Mouse (Mus musculus) heart, embryonic 15.5 days (tissue): ENCODE measurements around the gene Stat1. TPM values are rescaled to one million over a fixed set of nuclear protein-coding genes. Genes with fewer than 3 reads are reported as not detected.
A peak's percentile ranks its signal among the peaks of the same experiment; 100 is the strongest.

Experiments used
- ATAC-seq: fragments of 200-750 bp; cut with Nextera tagmentation; replicated peaks from 2 replicates; pipeline ENCODE4 v1.8.0; 2017; ENCODE audit warnings: low read depth, moderate TSS enrichment; ENCODE audit not compliant: insufficient number of reproducible peaks, insufficient read depth, low FRiP score
- H3K27ac ChIP-seq: fragments of 300-500 bp; sonication (generic); 2 replicates; pipeline ENCODE4 v1.5.1; 2015; ENCODE audit warnings: mild to moderate bottlenecking, inconsistent platforms
- H3K27me3 ChIP-seq: fragments of 300-500 bp; sonication (generic); 2 replicates; pipeline ENCODE4 v1.6.1; 2015; ENCODE audit warnings: inconsistent platforms
- H3K36me3 ChIP-seq: fragments of 300-500 bp; sonication (generic); 2 replicates; pipeline ENCODE4 v1.6.1; 2015; ENCODE audit warnings: mild to moderate bottlenecking, inconsistent platforms
- H3K4me1 ChIP-seq: fragments of 300-500 bp; sonication (generic); replicated peaks from 2 replicates; pipeline ENCODE4 v1.6.1; 2015; ENCODE audit warnings: inconsistent platforms
- H3K4me2 ChIP-seq: fragments of 300-500 bp; sonication (generic); 2 replicates; pipeline ENCODE4 v1.6.1; 2015; ENCODE audit warnings: inconsistent platforms, mild to moderate bottlenecking, moderate library complexity
- H3K4me3 ChIP-seq: fragments of 300-500 bp; sonication (generic); 2 replicates; pipeline ENCODE4 v1.5.1; 2015; ENCODE audit warnings: mild to moderate bottlenecking, inconsistent platforms
- H3K9ac ChIP-seq: fragments of 300-500 bp; sonication (generic); 2 replicates; pipeline ENCODE4 v1.6.1; 2015; ENCODE audit warnings: mild to moderate bottlenecking, inconsistent platforms
- H3K9me3 ChIP-seq: fragments of 300-500 bp; sonication (generic); replicated peaks from 2 replicates; pipeline ENCODE4 v1.6.1; 2016; ENCODE audit warnings: inconsistent platforms
- WGBS: fragments of 180-500 bp; shearing (Covaris S2); methylation state at CpG from one replicate; pipeline ENCODE4 v1.1.7; 2015; ENCODE audit warnings: mixed read lengths; 5-methylcytosine and 5-hydroxymethylcytosine counted together
- polyA plus RNA-seq: library from polyadenylated mRNA; unstranded; fragments of >200 nt; fragmentation: Nextera tagmentation; extraction: Ambion mirVana; gene quantifications from 2 replicates; pipeline ENCODE4 v1.2.1, GENCODE M21; 2015

The Stat1 gene
- polyA plus RNA-seq, 1 experiment from 2014 or later = 23.6 TPM

DNA sequence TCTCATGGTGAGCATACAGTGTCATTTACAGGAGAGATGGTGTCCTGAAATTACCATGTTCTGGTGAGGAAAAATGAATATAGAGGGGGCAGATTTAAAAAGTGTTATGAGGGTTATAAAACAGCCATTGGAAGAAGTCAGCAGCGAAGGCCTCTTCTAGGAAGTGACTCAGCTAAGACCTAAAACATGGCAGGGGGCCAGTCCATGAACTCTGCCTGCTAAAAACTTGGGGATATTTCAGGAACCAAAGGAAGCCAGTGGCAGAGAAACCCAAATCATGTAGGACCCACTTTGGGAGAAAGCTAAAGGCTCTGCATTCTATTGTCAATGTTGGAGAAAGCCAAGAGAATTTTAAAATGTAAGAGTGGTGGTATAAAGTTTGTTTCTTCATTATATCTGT, 6.9 kb upstream of the Stat1 start:
- Histone ChIP-seq H3K27me3 (no peaks in the 10 kb centered on the region), H3K27ac (no peak overlapping the region), H3K4me3 (no peak overlapping the region), H3K4me1 (peaks cover 5% of the 10 kb centered on the region), H3K36me3 (no peaks in the 10 kb centered on the region), H3K9ac (no peak overlapping the region), H3K9me3 (no peaks in the 10 kb centered on the region), H3K4me2 (no peak overlapping the region)
- no peak for ATAC-seq
- WGBS = 62% methylated on average over 1 of the region's 1 CpGs

DNA sequence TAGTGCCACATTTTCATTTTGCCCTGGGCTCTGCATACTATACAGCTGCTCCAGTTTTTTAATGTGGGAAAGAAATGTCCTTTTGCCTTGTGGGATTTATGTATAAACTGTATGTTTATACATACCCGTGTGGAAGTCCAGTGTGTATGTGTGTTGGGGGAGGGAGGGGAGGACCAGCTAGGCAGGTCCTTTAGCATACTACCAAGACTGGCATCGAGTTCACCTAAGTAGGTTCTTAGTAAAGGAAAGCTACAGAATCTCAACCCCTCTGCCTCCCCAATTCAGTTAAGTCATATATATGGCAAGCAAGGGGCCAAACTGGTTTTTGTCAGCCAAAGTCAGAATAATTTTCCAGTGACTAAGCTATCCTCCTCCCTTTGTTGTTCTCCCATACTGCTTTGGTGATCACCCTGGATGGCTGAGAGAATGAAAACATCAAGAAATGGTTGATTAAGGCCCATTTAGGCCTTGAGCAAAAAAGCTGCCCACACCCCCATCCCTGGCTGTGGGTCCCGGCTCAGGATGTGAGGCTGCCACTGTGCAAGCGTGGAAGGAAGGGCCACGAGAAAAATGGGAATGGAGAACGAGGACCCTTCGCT, 6.1 kb upstream of the Stat1 start:
- Histone ChIP-seq H3K4me2 (peak overlapping the region; percentile 73), H3K9ac (peak overlapping the region; percentile 48), H3K9me3 (no peaks in the 10 kb centered on the region), H3K36me3 (no peaks in the 10 kb centered on the region), H3K4me3 (peak overlapping the region; percentile 47), H3K27me3 (no peaks in the 10 kb centered on the region), H3K4me1 (peaks cover 5% of the 10 kb centered on the region), H3K27ac (peak overlapping the region; percentile 81)
- 23% methylated on average over 7 of the region's 7 CpGs for WGBS
- ATAC-seq = no peak

DNA sequence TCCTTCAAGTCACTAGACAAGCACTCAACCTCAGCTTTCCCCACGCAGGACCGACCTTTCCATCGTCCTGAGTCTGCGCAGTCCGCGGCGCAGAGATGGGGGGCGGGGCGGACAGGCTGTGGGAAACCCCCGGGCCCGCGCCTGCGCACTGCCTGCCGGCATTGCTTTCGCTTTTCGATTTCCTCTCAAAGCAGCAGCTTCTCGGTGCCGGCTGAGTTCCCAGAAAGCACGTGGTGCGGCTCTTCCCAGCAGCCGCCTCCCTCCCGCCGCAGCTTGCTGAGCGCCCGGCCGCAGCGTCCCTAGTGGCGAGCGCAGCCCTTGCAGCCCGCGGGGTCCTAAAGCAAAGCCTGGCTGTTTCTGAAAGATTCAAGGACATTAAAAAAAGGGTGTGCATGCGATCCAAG, 5.6 kb upstream of the Stat1 start:
- peaks cover 7% of the 10 kb centered on the region for H3K4me1 ChIP-seq
- no peaks in the 10 kb centered on the region for H3K27me3 ChIP-seq
- H3K27ac ChIP-seq = peak overlapping the region; percentile 81
- H3K9me3 ChIP-seq = no peaks in the 10 kb centered on the region
- WGBS = under 1% methylated on average over 32 of the region's 32 CpGs
- H3K9ac ChIP-seq = peak overlapping the region; percentile 48
- peak overlapping the region; percentile 73 for H3K4me2 ChIP-seq
- ATAC-seq = peak; percentile 97
- H3K4me3 ChIP-seq = peak overlapping the region; percentile 47
- no peaks in the 10 kb centered on the region for H3K36me3 ChIP-seq

DNA sequence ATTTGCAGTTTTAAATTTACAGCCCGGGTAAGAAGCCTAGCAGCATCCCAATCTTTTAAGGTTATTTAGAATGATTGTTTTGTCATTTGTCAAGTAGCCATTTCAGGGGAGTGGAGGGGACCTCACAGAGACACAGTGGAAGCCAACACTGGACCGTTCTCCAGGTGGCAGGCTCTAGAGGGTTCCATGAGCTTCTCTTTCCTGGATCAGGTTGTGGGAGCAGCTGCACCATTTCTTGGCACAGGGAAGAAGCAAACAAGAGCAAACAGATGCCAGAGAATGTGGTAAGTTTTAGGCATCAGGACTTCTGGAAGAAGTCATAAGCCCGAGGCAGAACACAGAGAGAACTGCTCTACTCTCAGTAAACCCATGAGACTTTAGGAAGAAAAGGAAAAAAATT, 2.8 kb upstream of the Stat1 start:
- no peaks in the 10 kb centered on the region for H3K36me3 ChIP-seq
- H3K4me2 ChIP-seq = no peak overlapping the region
- no peak for ATAC-seq
- H3K9me3 ChIP-seq = no peaks in the 10 kb centered on the region
- H3K9ac ChIP-seq = no peak overlapping the region
- peaks cover 15% of the 10 kb centered on the region for H3K4me1 ChIP-seq
- no peak overlapping the region for H3K27ac ChIP-seq
- no peak overlapping the region for H3K4me3 ChIP-seq
- no peaks in the 10 kb centered on the region for H3K27me3 ChIP-seq
- WGBS = 72% methylated on average over 3 of the region's 3 CpGs

DNA sequence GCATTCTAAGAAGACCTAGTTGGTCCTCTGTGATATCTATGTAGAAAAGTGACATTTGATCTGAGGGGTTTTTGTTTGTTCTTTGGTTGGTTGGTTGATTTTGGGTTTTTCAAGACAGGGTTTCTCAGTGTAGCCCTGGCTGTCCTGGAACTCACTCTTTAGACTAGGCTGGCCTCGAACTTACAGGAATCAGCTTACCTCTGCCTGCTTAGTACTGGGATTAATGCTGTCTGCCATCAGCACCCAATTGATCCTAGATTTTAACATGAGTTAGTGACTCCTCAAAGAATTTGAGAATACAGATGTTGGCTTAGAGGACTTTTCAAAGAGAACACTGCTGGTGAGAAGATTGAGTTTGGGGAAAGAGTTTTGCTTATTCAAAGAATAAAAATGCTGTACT, 1.5 kb upstream of the Stat1 start:
- H3K4me2 ChIP-seq = no peak overlapping the region
- H3K27me3 ChIP-seq = no peaks in the 10 kb centered on the region
- H3K36me3 ChIP-seq = no peaks in the 10 kb centered on the region; the same call in 1 of the 2 replicates
- peaks cover 15% of the 10 kb centered on the region for H3K4me1 ChIP-seq
- H3K9ac ChIP-seq = no peak overlapping the region
- no peak for ATAC-seq
- H3K4me3 ChIP-seq = no peak overlapping the region
- H3K9me3 ChIP-seq = no peaks in the 10 kb centered on the region
- WGBS = 93% methylated on average over 1 of the region's 1 CpGs
- H3K27ac ChIP-seq = no peak overlapping the region

DNA sequence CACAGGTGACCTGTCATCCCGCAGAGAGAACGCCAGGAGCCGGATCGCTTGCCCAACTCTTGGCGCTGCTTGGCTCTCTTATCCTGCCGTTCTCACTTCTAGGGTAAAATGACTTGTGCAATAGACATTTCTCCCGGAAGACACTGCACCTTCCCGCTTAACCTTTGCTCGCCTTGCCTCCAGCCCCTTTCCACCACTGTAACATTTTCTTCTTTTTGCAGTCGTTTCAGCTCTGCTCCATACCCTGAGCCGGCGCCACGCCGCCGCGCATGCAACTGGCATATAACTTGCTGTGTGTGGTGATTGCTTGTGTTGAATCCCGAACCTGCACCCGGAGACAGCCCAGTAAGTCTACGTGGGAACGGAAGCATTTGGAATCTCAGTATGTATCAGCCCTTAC, 451 bp downstream of the Stat1 start:
- peaks cover 4% of the 10 kb centered on the region for H3K36me3 ChIP-seq
- no peaks in the 10 kb centered on the region for H3K27me3 ChIP-seq
- WGBS = under 1% methylated on average over 20 of the region's 20 CpGs
- peak overlapping the region; percentile 81 for H3K9ac ChIP-seq
- H3K27ac ChIP-seq = peak overlapping the region; percentile 77
- H3K4me1 ChIP-seq = peaks cover 10% of the 10 kb centered on the region
- no peaks in the 10 kb centered on the region for H3K9me3 ChIP-seq
- peak overlapping the region; percentile 78 for H3K4me2 ChIP-seq
- ATAC-seq = peak; percentile 23; the same call in 1 of the 2 replicates
- H3K4me3 ChIP-seq = peak overlapping the region; percentile 85

DNA sequence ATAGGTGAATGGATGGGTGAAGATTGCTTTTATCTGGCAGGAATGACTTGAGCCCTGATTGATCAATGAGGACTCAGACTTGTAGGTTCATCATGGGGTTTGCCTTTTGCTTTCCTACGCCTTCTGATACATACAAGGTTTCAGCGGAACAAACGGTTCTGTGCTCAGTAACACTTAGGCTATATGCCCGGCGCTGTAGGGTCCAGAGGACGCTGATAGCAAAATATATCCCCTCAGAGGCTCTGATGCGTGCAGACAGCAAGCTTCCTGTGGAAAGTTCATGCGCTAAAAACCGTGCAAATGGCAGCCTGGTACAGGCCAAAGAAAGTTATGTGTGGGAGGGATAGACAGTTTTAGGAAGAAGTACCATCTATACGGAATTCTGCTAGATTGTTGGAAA, 951 bp downstream of the Stat1 start:
- H3K4me2 ChIP-seq = peak overlapping the region; percentile 78
- no peak overlapping the region for H3K27ac ChIP-seq
- H3K4me3 ChIP-seq = peak overlapping the region; percentile 85
- no peaks in the 10 kb centered on the region for H3K9me3 ChIP-seq
- no peak for ATAC-seq
- peaks cover 4% of the 10 kb centered on the region for H3K36me3 ChIP-seq
- H3K4me1 ChIP-seq = peaks cover 10% of the 10 kb centered on the region
- 25% methylated on average over 10 of the region's 10 CpGs for WGBS
- no peaks in the 10 kb centered on the region for H3K27me3 ChIP-seq
- H3K9ac ChIP-seq = peak overlapping the region; percentile 81

DNA sequence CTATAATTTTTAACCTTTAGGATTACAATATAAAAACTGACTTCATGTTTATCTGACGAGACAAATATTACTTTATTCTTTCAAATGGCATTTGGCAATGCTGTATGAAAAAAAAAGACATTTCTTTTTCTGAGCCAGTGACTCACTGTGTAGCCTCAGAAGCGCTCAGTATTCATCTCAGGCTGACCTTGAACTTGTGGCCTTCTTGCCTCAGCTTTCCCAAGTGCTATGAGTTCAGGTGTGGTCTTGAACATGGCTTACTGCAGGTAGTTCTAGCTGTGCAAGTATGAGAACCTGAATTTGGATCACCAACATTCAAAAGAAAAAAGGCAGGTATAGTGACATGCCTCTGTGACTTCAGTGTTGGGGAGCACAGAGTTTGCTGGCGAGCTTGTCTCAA, 1.8 kb downstream of the Stat1 start:
- Histone ChIP-seq H3K4me2 (no peak overlapping the region), H3K27me3 (no peaks in the 10 kb centered on the region), H3K27ac (no peak overlapping the region), H3K4me1 (peaks cover 10% of the 10 kb centered on the region), H3K4me3 (no peak overlapping the region), H3K36me3 (peaks cover 8% of the 10 kb centered on the region), H3K9ac (no peak overlapping the region), H3K9me3 (no peaks in the 10 kb centered on the region)
- no peak for ATAC-seq
- 88% methylated on average over 3 of the region's 3 CpGs for WGBS

DNA sequence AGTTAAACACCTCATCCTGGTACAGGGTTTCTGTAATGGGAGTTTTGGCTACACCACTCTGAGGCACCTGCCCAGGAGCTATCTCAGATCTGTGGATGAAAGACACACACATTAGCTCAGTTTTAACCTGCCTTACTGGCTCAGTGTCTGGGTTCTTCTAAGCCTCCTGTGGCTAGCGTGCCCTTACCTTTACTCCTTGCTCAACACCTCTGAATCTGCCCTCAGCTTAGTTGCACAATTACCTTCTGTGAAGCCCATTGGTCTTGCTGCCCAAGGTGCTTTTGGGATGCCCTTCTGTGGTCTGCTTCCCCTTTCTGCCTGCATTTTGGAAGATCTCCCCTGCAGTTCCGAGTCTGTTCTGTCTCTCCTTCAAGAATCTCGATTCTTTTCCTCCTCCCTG, 5.6 kb downstream of the Stat1 start:
- no peak overlapping the region for H3K4me2 ChIP-seq
- no peak overlapping the region for H3K9ac ChIP-seq
- ATAC-seq = no peak
- peaks cover 28% of the 10 kb centered on the region for H3K36me3 ChIP-seq
- H3K4me1 ChIP-seq = peaks cover 5% of the 10 kb centered on the region; the same call in 1 of the 2 replicates
- no peaks in the 10 kb centered on the region for H3K27me3 ChIP-seq
- no peak overlapping the region for H3K27ac ChIP-seq
- H3K9me3 ChIP-seq = no peaks in the 10 kb centered on the region
- H3K4me3 ChIP-seq = no peak overlapping the region
- 62% methylated on average over 3 of the region's 3 CpGs for WGBS

DNA sequence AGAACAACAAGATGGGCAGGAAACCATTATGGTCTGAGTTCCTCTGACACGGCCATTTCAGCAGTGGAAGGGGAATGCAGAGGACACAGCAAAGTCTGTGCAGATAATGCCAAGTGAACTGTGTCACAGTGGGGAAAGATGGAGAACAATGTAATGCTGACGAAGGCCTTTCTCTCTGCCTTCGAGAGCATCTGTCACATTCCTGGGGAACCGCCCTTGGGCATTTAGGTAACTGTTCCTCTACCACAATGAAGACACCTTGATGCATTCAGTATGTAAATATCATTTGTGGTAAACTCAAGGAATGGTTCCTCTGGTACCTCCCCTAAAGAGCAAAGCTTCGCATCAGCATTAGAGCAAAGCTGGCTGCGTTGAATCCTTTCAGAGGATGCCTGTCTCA, 8.1 kb downstream of the Stat1 start:
- Histone ChIP-seq H3K36me3 (peaks cover 33% of the 10 kb centered on the region), H3K27me3 (no peaks in the 10 kb centered on the region), H3K4me3 (no peak overlapping the region), H3K4me1 (no peaks in the 10 kb centered on the region), H3K4me2 (no peak overlapping the region), H3K27ac (no peak overlapping the region), H3K9ac (no peak overlapping the region), H3K9me3 (no peaks in the 10 kb centered on the region)
- ATAC-seq = no peak
- WGBS = 90% methylated on average over 6 of the region's 6 CpGs

DNA sequence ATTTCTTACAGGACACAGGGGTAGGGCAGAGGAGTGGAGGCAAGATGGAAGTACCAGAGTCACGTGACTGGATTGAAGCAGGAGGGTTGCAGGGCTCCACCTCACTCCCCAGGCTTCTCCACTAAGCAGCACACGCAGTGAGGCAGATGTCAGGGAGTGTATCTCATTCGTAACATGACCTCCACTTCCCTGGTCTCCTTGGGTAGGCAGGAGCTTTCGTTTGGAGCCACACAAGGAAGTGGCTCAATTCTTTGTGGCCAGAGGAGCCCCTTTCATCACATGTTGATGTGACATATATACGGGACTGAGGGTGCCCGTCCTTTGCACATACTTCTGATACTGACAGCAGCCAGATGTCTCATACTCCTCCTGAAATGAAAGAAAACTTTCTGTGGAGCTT, 10.6 kb downstream of the Stat1 start:
- Histone ChIP-seq H3K36me3 (peaks cover 36% of the 10 kb centered on the region), H3K4me3 (no peak overlapping the region), H3K4me2 (no peak overlapping the region), H3K9ac (no peak overlapping the region), H3K27ac (no peak overlapping the region), H3K9me3 (no peaks in the 10 kb centered on the region), H3K27me3 (no peaks in the 10 kb centered on the region), H3K4me1 (no peaks in the 10 kb centered on the region)
- ATAC-seq = no peak
- 62% methylated on average over 6 of the region's 6 CpGs for WGBS

DNA sequence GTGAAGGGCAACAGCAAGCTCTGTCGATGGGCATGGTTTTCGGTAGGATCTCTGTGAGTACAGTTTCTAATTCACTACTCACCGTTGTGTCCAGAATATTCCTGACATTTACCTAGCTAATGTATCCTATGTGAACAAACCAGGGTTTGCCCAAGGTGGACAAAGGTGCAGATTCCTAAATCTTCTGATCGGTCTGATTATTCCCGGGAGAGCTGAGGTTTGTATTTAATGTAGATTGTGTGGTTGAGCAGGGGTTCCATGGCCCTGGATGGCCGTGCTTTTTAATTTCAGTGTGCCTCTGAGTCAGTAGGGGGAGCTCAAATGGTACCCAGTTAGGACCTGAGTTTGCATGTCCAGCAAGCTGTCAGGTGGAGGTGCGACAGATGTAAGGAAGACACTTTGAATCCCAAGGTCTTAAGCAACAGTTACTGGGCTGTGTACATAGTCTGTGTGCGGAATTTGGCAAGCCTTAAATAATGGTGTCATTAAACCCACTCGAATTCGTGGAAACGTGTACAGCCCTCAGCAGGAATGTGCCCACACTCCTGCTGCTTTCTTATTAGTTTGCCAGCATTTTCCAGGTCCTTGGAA, 12.6 kb downstream of the Stat1 start:
- no peak overlapping the region for H3K27ac ChIP-seq
- WGBS = 79% methylated on average over 11 of the region's 11 CpGs
- no peaks in the 10 kb centered on the region for H3K4me1 ChIP-seq
- peaks cover 27% of the 10 kb centered on the region for H3K36me3 ChIP-seq
- H3K4me2 ChIP-seq = no peak overlapping the region
- H3K9me3 ChIP-seq = no peaks in the 10 kb centered on the region
- no peak overlapping the region for H3K9ac ChIP-seq
- H3K4me3 ChIP-seq = no peak overlapping the region
- no peak for ATAC-seq
- H3K27me3 ChIP-seq = no peaks in the 10 kb centered on the region
